Mouse (Mus musculus): ENCODE results near the gene Bud13. TPM values are rescaled to one million over a fixed set of nuclear protein-coding genes. Genes with fewer than 3 reads are reported as not detected.

Bud13 gene
- polyA plus RNA-seq, 1 experiment from 2014 or later = 22.8 TPM

DNA sequence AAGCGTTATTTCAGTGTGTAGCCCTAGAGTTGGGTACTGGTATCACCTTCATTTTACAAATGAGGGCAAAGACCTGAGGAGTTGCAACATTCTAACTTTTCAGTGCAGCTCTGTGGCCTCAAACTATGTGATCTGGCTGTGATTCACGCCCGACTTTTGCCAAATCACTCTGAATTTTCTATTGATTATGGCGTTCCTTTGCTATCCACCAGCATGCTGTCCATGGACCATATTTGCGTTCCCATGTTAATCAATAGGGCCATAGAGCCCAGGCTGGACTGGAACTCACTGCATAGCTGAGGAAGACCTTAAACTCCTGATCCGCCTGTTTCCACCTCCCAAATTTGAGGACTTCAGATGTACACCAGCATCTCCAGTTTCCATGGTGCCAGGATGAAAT lies 23.7 kb upstream of the Bud13 start:
- no peaks in the 10 kb centered on the region for H3K36me3 ChIP-seq
- 76% methylated on average over 6 of the region's 6 CpGs for WGBS
- H3K9me3 ChIP-seq = no peaks in the 10 kb centered on the region
- H3K4me3 ChIP-seq = no peak overlapping the region
- H3K27me3 ChIP-seq (ENCODE audit: insufficient read depth, poor library complexity, severe bottlenecking) = peaks cover 4% of the 10 kb centered on the region; the same call in 1 of the 2 replicates
- no peak overlapping the region for H3K27ac ChIP-seq
- no peak for DNase-seq (ENCODE audit: low spot score)
- no peaks in the 10 kb centered on the region for H3K4me1 ChIP-seq

DNA sequence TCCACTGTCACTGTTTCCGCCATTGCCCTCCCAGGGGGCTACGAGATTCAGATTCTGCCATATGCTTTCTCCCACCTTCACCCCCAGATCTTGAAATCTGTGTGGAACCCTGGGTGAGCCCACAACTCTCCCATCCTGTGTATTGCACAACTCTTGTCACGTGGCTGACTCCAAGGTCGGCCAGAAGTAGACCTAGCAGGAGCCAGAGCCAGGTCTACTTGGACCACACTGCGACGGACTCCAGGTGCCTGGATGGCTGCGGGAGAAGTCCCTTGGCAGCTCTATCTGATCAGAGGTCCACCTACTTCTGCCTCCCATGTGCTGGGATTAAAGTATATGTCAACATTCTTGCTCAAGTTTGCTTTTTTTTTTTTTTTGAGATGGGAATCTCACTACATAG lies 21.7 kb upstream of the Bud13 start:
- Histone ChIP-seq H3K4me1 (no peaks in the 10 kb centered on the region), H3K9me3 (no peaks in the 10 kb centered on the region), H3K36me3 (no peaks in the 10 kb centered on the region), H3K4me3 (no peak overlapping the region), H3K27ac (no peak overlapping the region), H3K27me3 (ENCODE audit: insufficient read depth, poor library complexity, severe bottlenecking) (peaks cover 4% of the 10 kb centered on the region; the same call in 1 of the 2 replicates)
- no peak for DNase-seq (ENCODE audit: low spot score)
- WGBS = 83% methylated on average over 7 of the region's 7 CpGs

DNA sequence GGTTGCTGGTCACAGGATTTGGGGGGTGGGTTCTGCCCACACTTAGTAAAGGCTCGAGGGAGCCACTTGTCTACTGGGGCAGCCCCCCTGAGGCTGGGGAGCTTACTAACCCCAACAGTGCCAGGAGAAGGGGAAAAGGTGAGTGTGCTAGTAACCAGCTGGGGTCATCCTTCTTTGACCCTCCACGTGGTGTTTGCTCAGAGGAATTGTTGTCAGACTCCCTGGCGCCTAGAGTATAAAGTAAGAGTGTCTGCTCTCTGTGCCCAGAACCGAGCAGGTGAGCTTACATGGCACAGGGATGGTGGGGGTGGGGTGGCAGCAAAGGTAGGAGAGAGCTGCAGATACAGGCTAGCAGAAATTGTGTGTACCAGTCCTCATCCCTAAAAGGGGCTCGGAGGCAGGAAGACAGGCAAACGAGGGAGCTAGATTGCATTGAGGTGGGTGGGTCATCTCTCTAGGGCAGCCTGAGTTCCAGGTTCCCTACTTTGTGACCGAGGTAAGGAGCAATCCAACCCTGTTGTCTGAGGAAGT lies 14.4 kb upstream of the Bud13 start, which contains the start of gene Apoa5:
TSS of gene Apoa5 (plus strand) at position 291 of the 531 bp plus-strand sequence.
- Histone ChIP-seq H3K4me3 (no peak within 1 kb of the TSS), H3K27me3 (ENCODE audit: insufficient read depth, poor library complexity, severe bottlenecking) (peaks cover 41% of the 10 kb centered on the region), H3K36me3 (no peaks in the 10 kb centered on the region), H3K9me3 (no peaks in the 10 kb centered on the region), H3K4me1 (peaks cover 12% of the 10 kb centered on the region), H3K27ac (no peak within 1 kb of the TSS)
- no peak for DNase-seq (ENCODE audit: low spot score)
- 46% methylated on average over 7 of the region's 7 CpGs for WGBS

DNA sequence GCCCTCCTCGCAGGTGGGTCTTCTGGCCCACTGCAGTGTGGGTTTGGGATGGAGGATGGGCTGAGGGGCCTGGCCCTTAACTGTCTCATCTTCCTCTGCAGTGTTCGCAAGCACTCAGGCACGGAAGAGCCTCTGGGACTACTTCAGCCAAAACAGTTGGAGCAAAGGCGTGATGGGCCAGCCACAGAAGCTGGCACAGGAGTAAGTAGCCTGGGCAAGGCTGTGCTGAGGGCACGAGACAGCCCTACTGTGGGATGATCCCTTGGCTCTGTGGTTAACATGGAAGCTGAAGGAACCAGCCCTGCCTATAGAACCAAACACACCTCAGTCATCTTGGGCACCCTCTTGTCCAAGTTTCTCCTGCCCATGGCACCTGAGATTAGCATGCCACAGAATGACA lies 13.7 kb upstream of the Bud13 start:
- H3K27me3 ChIP-seq (ENCODE audit: insufficient read depth, poor library complexity, severe bottlenecking) = peaks cover 41% of the 10 kb centered on the region

DNA sequence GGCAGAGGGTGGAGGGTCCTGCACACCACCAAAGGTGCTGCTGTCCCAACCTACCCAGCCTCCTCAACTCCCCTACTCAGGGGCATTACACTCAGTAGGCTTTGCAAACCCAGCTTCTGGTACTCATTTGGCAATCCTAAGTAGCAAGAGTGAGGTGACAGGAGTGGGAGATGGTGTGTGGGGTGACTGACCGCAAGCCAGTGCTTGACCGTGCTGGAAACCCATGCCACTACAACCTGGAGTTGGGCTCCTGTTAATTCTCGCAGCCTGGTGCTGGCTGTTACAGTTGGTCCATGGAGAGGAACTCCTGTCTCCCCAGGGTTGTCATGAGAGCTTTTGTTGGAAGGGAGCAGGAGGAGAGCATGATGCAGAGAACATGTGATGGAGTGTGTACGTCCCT lies 12.0 kb upstream of the Bud13 start:
- Histone ChIP-seq H3K4me3 (no peak overlapping the region), H3K27me3 (ENCODE audit: insufficient read depth, poor library complexity, severe bottlenecking) (peaks cover 41% of the 10 kb centered on the region), H3K9me3 (no peaks in the 10 kb centered on the region), H3K4me1 (peaks cover 23% of the 10 kb centered on the region), H3K27ac (no peak overlapping the region), H3K36me3 (peaks cover 16% of the 10 kb centered on the region)
- no peak for DNase-seq (ENCODE audit: low spot score)
- WGBS = 86% methylated on average over 4 of the region's 4 CpGs

More for the DNA sequence above, 13.7 kb upstream of the Bud13 start:
- Histone ChIP-seq H3K36me3 (no peaks in the 10 kb centered on the region), H3K27ac (no peak overlapping the region), H3K4me1 (peaks cover 19% of the 10 kb centered on the region), H3K4me3 (no peak overlapping the region), H3K9me3 (no peaks in the 10 kb centered on the region)
- 81% methylated on average over 5 of the region's 5 CpGs for WGBS
- no peak for DNase-seq (ENCODE audit: low spot score)

DNA sequence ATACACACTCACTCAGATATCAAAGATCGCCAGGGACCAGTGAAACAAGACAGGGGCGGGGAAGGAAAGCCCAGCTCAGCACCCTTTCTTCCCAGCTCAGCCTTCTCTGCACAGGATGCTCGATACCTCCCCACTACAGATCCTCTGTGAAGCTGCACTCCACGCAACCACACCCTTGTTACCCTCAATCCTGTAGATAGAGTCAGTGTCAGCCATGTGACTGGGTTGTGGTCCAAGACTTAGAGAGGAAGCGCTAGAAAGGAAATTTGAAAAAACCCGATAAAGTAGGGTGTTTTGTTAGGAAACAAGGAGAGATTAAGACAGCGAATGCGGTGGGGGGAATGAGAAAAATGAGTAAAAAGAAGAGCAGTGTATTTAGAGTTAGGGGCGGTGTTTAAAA lies 10.7 kb upstream of the Bud13 start:
- no peaks in the 10 kb centered on the region for H3K9me3 ChIP-seq
- peaks cover 29% of the 10 kb centered on the region for H3K36me3 ChIP-seq
- peak overlapping the region; percentile 96; the same call in 1 of the 2 replicates for H3K4me3 ChIP-seq
- no peak for DNase-seq (ENCODE audit: low spot score)
- 68% methylated on average over 9 of the region's 9 CpGs for WGBS
- H3K27me3 ChIP-seq (ENCODE audit: insufficient read depth, poor library complexity, severe bottlenecking) = peaks cover 41% of the 10 kb centered on the region
- no peak overlapping the region for H3K27ac ChIP-seq
- peaks cover 23% of the 10 kb centered on the region for H3K4me1 ChIP-seq

DNA sequence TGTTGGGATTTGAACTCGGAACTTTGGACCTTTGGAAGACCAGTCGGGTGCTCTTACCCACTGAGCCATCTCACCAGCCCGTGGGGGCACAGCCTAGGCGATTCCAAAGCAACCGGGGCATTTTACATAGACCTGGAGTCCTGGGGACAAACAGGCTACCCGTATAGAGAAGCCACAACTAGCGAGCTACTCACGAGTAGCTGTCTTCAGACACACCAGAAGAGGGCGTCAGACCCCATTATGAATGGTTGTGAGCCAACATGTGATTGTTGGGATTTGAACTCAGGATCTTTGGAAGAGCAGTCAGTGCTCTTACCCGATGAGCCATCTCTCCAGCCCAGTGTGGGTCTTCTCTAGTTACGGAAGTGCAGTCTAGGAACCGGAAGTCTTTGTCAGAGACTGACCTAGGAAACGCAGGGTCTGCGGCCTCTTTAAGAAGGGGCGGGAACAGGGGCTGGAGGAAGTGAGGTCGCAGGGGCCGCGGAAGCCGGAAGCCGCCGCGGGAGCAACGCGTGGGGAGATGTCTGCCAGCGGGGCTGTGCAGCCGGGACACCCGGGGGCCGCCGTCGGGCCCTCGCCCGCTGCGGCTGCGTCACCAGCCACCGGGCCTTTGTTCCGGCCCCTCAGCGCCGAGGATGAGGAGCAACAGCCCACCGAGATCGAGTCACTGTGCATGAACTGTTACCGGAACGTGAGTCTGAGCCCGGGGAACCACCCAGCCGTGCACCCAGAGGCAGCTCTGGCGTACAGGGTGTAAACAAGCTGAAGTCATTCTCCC lies 9.9 kb upstream of the Bud13 start, which contains the start of gene Zpr1:
TSS of gene Zpr1 (plus strand) at position 388 of the 778 bp plus-strand sequence.
- 5% methylated on average over 45 of the region's 45 CpGs for WGBS
- H3K9me3 ChIP-seq = no peaks in the 10 kb centered on the region
- peak; percentile 95 for DNase-seq (ENCODE audit: low spot score)
- peak within 1 kb of the TSS; percentile 96 for H3K4me3 ChIP-seq
- H3K27me3 ChIP-seq (ENCODE audit: insufficient read depth, poor library complexity, severe bottlenecking) = peaks cover 38% of the 10 kb centered on the region
- H3K36me3 ChIP-seq = peaks cover 37% of the 10 kb centered on the region
- peak within 1 kb of the TSS; percentile 82 for H3K27ac ChIP-seq
- peaks cover 23% of the 10 kb centered on the region for H3K4me1 ChIP-seq

DNA sequence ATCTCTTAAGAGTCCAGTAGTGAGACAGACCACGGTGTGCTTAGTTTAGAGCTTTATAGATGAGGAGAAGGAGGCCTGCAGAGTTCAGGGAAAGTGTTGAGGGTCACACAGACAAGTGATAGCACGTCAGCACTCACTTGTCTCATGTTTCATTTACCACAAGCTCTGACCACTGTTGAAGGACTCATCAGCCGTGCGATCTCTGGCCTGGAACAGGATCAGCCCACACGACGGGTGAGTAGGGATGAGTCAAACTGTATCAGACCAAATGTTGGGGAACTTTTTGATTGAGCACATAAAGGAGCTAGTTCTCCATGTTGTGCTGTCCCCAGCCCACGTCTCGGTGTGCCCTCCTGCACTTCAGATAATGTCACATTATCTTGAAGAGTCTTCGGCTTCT lies 8.3 kb upstream of the Bud13 start:
- Histone ChIP-seq H3K27ac (no peak overlapping the region), H3K36me3 (peaks cover 47% of the 10 kb centered on the region)

DNA sequence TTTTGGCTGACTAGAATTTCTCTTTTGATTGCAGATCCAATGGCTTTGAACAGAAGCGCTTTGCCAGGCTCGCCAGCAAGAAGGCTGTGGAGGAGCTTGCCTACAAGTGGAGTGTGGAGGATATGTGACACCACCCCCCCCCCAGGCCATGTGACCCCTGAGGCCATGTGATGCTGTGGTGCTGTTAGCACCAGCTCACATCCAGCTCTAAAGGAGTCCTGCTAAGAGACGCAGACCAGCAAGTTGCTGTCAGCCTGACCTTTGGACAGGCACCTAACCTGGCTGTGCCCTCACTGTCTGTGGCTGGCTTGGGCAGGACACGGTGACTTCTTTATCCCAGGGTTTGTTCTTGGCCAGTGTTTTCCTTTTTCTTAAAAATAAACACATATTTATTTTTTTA lies 15.6 kb downstream of the Bud13 start:
- Histone ChIP-seq H3K36me3 (peaks cover 57% of the 10 kb centered on the region), H3K27me3 (ENCODE audit: insufficient read depth, poor library complexity, severe bottlenecking) (no peaks in the 10 kb centered on the region)

More for the DNA sequence above, 8.3 kb upstream of the Bud13 start:
- Histone ChIP-seq H3K27me3 (ENCODE audit: insufficient read depth, poor library complexity, severe bottlenecking) (peaks cover 22% of the 10 kb centered on the region), H3K9me3 (no peaks in the 10 kb centered on the region), H3K4me1 (peaks cover 23% of the 10 kb centered on the region), H3K4me3 (no peak overlapping the region)
- DNase-seq (ENCODE audit: low spot score) = no peak
- 74% methylated on average over 9 of the region's 9 CpGs for WGBS

DNA sequence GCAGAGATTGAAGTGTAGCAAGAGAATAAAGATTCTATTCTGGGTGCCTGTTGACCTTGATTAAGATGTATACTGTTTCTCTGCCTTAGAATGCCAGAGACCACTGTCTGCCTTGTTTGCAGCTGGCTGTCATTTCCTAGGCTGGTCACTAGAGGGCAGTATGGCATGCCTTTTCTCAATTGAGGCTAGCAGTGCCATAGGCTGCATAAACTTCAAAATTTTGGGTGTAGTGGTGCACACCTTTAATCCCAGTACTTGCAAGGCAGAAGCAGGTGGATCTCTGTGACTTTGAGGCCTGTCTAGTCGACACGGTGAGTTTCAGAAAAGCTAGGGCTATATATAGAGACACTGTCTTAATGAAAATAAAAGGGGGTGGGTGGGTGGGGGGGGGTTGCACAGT lies 19.3 kb downstream of the Bud13 start:
- Histone ChIP-seq H3K9me3 (no peaks in the 10 kb centered on the region), H3K4me3 (no peak overlapping the region), H3K27ac (no peak overlapping the region), H3K36me3 (peaks cover 25% of the 10 kb centered on the region), H3K4me1 (no peaks in the 10 kb centered on the region), H3K27me3 (ENCODE audit: insufficient read depth, poor library complexity, severe bottlenecking) (no peaks in the 10 kb centered on the region)
- WGBS = 10% methylated on average over 2 of the region's 2 CpGs
- DNase-seq (ENCODE audit: low spot score) = no peak

More for the DNA sequence above, 15.6 kb downstream of the Bud13 start:
- Histone ChIP-seq H3K9me3 (no peaks in the 10 kb centered on the region), H3K4me1 (no peaks in the 10 kb centered on the region), H3K27ac (no peak overlapping the region), H3K4me3 (no peak overlapping the region)
- no peak for DNase-seq (ENCODE audit: low spot score)
- WGBS = 71% methylated on average over 4 of the region's 4 CpGs

DNA sequence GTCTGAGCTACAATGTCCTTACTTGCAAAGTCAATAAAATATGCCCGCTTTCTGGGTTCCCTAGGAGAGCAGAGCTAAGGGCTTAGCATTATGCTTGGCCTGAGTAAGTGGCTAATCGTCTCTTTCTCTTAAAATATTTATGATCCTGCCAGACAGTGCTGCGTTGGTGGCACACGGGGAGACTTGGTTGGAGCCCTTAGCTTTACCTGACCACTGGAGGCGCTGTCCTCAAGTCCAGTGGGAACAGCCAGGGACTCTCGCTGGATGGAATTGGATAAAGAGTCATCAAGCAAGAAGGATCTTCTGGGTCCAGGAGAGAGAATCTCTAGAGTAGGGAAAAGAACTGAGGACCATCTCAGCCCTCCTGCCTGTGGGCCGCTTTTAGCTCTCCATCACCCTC lies 26.3 kb downstream of the Bud13 start:
- no peak for DNase-seq (ENCODE audit: low spot score)
- H3K27me3 ChIP-seq (ENCODE audit: insufficient read depth, poor library complexity, severe bottlenecking) = peaks cover 13% of the 10 kb centered on the region
- no peak overlapping the region for H3K27ac ChIP-seq
- H3K4me3 ChIP-seq = no peak overlapping the region
- H3K4me1 ChIP-seq = peaks cover 8% of the 10 kb centered on the region; the same call in 1 of the 2 replicates
- 13% methylated on average over 7 of the region's 7 CpGs for WGBS
- H3K9me3 ChIP-seq = no peaks in the 10 kb centered on the region
- H3K36me3 ChIP-seq = no peaks in the 10 kb centered on the region

DNA sequence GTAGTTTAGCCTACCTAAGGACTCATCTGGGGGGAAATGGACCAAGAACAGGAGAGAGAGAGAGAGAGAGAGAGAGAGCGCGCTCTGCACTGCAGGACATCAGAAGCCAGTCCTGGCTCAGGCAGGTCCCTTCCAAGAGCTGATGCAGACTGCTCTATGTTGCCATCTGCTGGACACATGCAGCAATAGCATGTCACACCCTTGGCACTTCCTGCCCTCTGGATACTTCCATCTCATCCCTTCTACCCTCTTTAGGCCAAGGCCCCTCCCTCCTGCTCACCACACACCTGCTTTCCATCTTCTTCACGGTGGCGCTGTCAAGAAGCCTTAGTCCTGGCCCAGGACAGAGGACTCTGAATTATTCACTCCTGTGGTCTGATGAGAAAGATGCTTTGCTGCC lies 31.7 kb downstream of the Bud13 start:
- H3K36me3 ChIP-seq = no peaks in the 10 kb centered on the region
- no peak overlapping the region for H3K4me3 ChIP-seq
- DNase-seq (ENCODE audit: low spot score) = peak; percentile 85
- H3K4me1 ChIP-seq = 0 out of 2 replicates have a peak, but pooled peaks cover 3% of the 10 kb centered on the region
- 0 out of 2 replicates have a peak, but pooled peaks cover 5% of the 10 kb centered on the region for H3K27me3 ChIP-seq (ENCODE audit: insufficient read depth, poor library complexity, severe bottlenecking)
- H3K9me3 ChIP-seq = no peaks in the 10 kb centered on the region
- WGBS = 6% methylated on average over 4 of the region's 4 CpGs
- H3K27ac ChIP-seq = no peak overlapping the region

DNA sequence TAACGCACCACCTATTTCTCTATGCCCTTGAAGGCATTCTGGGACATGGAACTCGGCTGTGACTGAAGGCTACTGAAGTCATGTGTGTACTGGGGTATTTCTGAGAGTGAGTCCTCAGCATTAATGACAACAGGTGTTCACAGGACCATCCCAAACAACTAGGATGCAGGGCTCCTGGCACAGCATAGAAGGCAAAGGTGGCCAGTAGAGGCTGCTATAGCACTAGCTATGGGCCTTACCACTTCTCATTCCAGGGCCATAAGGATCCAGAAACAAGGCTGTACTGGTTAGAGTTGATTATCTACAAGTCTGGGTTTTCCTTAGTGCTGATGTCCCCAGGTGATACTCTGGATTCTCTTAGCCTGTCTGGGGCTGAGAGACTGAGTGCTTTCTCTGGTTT lies 32.1 kb downstream of the Bud13 start:
- 45% methylated on average over 2 of the region's 2 CpGs for WGBS
- 0 out of 2 replicates have a peak, but pooled peaks cover 3% of the 10 kb centered on the region for H3K4me1 ChIP-seq

More for the DNA sequence above, 32.1 kb downstream of the Bud13 start:
- Histone ChIP-seq H3K4me3 (no peak overlapping the region), H3K27ac (no peak overlapping the region), H3K27me3 (ENCODE audit: insufficient read depth, poor library complexity, severe bottlenecking) (0 out of 2 replicates have a peak, but pooled peaks cover 5% of the 10 kb centered on the region), H3K9me3 (peaks cover 2% of the 10 kb centered on the region; the same call in 1 of the 2 replicates), H3K36me3 (no peaks in the 10 kb centered on the region)
- no peak for DNase-seq (ENCODE audit: low spot score)

All from heart, embryonic 10.5 days (tissue).